Mouse (Mus musculus): ENCODE measurements around the gene Tmem183a. TPM values are rescaled to one million over a fixed set of nuclear protein-coding genes. Genes with fewer than 3 reads are reported as not detected.

The Tmem183a gene
- polyA plus RNA-seq (2012; rRNA removed) = 44.9 and 71.8 TPM in 2 replicates

DNA sequence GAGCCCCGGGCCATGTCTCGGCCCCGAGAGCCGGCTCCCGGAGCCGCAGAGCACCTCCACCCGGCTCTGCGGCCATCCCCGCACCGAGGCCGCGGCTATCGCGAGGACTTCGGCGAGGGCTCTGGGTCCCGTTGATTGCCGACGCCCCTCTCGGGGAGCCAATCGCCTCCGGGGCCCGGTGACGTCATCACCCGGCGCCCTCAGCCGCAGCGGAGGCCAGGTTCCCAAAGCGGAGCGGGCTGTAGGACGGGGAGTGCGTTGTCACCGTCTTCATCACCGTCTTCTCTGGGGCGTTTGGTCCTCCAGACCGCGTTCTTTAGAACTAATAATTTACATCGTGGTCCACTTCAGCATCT is at the start of gene Tmem183a:
Gene Tmem183a (minus strand): TSS at position 123 of the 356 bp plus-strand sequence.
- Histone ChIP-seq H3K4me3 (replicated peaks; ENCODE audit: extremely low read depth, low read depth, low read length) (peak within 1 kb of the TSS; percentile 97), H3K4me1 (ENCODE audit: control insufficient read depth, insufficient read depth, low read length) (peaks cover 3% of the 10 kb centered on the region)
- under 1% methylated on average over 38 of the region's 38 CpGs for WGBS
- peak; percentile 97 for DNase-seq
- TF ChIP-seq CTCF (IDR thresholded peaks at IDR 0.05; ENCODE audit: insufficient read depth, low read length) = no peak
- TF ChIP-seq POLR2A (IDR thresholded peaks at IDR 0.05; ENCODE audit: borderline replicate concordance, extremely low read depth, low read depth, low read length) = peak; percentile 99

DNA sequence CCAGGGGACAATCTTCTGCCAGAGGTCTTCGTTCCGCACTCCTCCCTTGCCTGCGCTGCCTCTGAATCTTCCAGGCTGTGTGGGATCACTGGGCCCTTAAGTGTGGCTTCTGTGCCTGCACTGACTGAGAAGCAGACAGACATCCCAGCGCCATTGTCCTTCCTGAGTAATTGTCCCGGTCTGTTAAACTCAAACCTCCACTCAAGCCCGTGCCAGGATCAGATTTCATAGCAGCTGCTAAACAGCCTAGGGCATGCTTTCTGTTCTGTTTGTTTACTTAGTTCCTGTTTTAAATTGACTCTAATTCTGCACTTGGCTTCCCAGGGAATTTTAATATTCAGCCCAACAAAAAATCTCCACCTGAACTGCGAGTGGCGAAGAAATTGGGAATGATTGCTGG is 46.3 kb upstream of the Tmem183a start:
- WGBS = 77% methylated on average over 8 of the region's 8 CpGs

DNA sequence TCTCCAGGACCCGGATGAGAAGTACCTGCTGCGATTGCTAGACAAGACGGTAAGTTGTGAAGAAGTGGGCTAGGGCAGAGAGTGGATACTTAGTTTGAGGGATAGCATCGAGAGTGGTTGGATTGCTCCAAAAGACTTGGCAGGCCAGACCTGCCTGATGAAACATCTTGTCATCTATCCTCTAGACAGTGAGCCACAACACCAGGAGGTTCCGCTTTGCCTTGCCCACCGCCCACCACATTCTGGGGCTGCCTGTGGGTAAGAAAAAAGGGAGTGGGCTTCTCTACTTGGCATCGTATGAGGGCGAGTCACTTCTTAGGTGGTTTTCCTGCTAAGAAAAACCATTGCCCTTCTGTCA is 44.6 kb upstream of the Tmem183a start:
- TF ChIP-seq CTCF (IDR thresholded peaks at IDR 0.05; ENCODE audit: insufficient read depth, low read length) (no peak), POLR2A (IDR thresholded peaks at IDR 0.05; ENCODE audit: borderline replicate concordance, extremely low read depth, low read depth, low read length) (no peak)
- Histone ChIP-seq H3K4me3 (replicated peaks; ENCODE audit: extremely low read depth, low read depth, low read length) (peak overlapping the region; percentile 76), H3K4me1 (ENCODE audit: control insufficient read depth, insufficient read depth, low read length) (0 out of 2 replicates have a peak, but pooled peaks cover 2% of the 10 kb centered on the region)
- no peak for DNase-seq
- WGBS = 23% methylated on average over 8 of the region's 8 CpGs

More for the DNA sequence above, 46.3 kb upstream of the Tmem183a start:
- no peak for TF ChIP-seq POLR2A (IDR thresholded peaks at IDR 0.05; ENCODE audit: borderline replicate concordance, extremely low read depth, low read depth, low read length)
- TF ChIP-seq CTCF (IDR thresholded peaks at IDR 0.05; ENCODE audit: insufficient read depth, low read length) = no peak
- H3K4me3 ChIP-seq (replicated peaks; ENCODE audit: extremely low read depth, low read depth, low read length) = no peak overlapping the region
- H3K4me1 ChIP-seq (ENCODE audit: control insufficient read depth, insufficient read depth, low read length) = 0 out of 2 replicates have a peak, but pooled peaks cover 2% of the 10 kb centered on the region
- no peak for DNase-seq

DNA sequence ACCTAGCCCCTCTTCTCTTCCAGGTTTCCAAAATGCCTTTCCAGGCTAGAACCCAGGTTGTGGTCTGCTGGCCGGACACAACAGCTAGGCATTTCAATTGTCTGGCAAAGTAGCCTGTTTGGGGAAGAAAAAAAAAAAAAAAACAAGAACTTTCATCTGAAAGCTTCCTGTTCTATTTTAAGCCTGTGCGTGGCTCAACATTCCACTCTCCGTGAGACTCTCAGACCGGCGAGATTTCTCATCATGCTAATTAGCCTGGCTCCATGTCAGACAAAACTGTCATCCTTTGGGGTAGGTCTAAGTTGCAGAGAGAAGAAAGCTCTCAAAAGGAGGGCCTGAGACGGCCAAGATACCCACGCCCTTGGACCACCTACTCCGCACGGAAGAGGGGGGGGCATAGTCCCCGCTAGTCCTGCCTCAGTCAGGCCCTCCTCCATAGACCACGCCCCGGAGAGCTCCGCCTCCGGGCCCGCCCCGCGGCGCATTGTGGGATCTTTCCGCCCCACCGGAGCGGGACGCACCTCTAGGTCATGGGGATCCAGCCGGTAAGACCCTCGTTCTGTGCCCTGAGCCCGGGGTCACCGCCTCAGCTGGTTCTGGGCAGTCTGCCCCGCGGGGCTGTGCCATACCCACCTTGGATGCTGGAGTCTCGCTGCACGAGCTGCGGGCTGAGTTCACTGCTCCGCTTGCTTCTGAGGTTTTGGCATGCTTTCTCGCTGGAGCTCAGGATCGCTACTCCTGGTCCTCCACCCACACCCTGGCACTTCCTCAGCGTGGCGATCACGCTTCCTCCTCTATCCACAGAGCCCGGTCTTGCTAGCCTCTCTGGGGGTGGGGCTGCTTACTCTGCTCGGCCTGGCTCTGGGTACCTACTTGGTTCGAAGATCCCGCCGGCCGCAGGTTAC is 44.0 kb upstream of the Tmem183a start, which contains the start of gene Cyb5r1:
Gene Cyb5r1 (plus strand): TSS at position 51 of the 905 bp plus-strand sequence.
- DNase-seq = peak; percentile 81
- TF ChIP-seq CTCF (IDR thresholded peaks at IDR 0.05; ENCODE audit: insufficient read depth, low read length) = no peak
- TF ChIP-seq POLR2A (IDR thresholded peaks at IDR 0.05; ENCODE audit: borderline replicate concordance, extremely low read depth, low read depth, low read length) = peak; percentile 58; the same call in 1 of the 2 replicates
- under 1% methylated on average over 43 of the region's 43 CpGs for WGBS
- H3K4me1 ChIP-seq (ENCODE audit: control insufficient read depth, insufficient read depth, low read length) = 0 out of 2 replicates have a peak, but pooled peaks cover 2% of the 10 kb centered on the region
- peak within 1 kb of the TSS; percentile 76 for H3K4me3 ChIP-seq (replicated peaks; ENCODE audit: extremely low read depth, low read depth, low read length)

GRCm38 (mm10) chr1:134399735-134400134 is 38.0 kb upstream of the Tmem183a start:
- DNase-seq = no peak
- no peak for TF ChIP-seq CTCF (IDR thresholded peaks at IDR 0.05; ENCODE audit: insufficient read depth, low read length)
- TF ChIP-seq POLR2A (IDR thresholded peaks at IDR 0.05; ENCODE audit: borderline replicate concordance, extremely low read depth, low read depth, low read length) = no peak
- Histone ChIP-seq H3K4me1 (ENCODE audit: control insufficient read depth, insufficient read depth, low read length) (no peaks in the 10 kb centered on the region), H3K4me3 (replicated peaks; ENCODE audit: extremely low read depth, low read depth, low read length) (no peak overlapping the region)
- 58% methylated on average over 5 of the region's 5 CpGs for WGBS

DNA sequence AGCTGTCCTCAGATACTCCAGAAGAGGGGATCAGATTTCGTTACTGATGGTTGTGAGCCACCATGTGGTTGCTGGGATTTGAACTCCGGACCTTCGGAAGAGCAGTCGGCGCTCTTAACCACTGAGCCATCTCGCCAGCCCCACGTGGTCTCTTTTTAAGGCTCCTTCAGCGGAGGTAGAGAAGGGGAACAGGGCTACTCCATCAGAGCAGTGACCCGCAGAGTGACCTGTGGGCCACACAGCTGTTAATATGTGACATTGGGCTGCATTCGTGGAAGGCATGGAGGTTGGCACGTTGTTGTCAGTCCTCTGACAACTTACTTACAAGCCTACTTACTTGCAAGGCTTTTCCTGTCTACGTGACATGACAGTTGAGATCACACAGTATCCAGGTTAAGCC is 36.4 kb upstream of the Tmem183a start:
- WGBS = 86% methylated on average over 12 of the region's 12 CpGs
- no peak overlapping the region for H3K4me3 ChIP-seq (replicated peaks; ENCODE audit: extremely low read depth, low read depth, low read length)
- no peaks in the 10 kb centered on the region for H3K4me1 ChIP-seq (ENCODE audit: control insufficient read depth, insufficient read depth, low read length)
- no peak for TF ChIP-seq POLR2A (IDR thresholded peaks at IDR 0.05; ENCODE audit: borderline replicate concordance, extremely low read depth, low read depth, low read length)
- TF ChIP-seq CTCF (IDR thresholded peaks at IDR 0.05; ENCODE audit: insufficient read depth, low read length) = no peak
- no peak for DNase-seq

- Histone ChIP-seq H3K4me1 (ENCODE audit: control insufficient read depth, insufficient read depth, low read length) (no peaks in the 10 kb centered on the region), H3K4me3 (replicated peaks; ENCODE audit: extremely low read depth, low read depth, low read length) (no peak overlapping the region)
- 47% methylated on average over 5 of the region's 5 CpGs for WGBS
- DNase-seq = no peak
- TF ChIP-seq POLR2A (IDR thresholded peaks at IDR 0.05; ENCODE audit: borderline replicate concordance, extremely low read depth, low read depth, low read length) = no peak
- TF ChIP-seq CTCF (IDR thresholded peaks at IDR 0.05; ENCODE audit: insufficient read depth, low read length) = no peak
Measured at GRCm38 (mm10) chr1:134393827-134394226, 32.0 kb upstream of the Tmem183a start.

GRCm38 (mm10) chr1:134385666-134386065 is 23.9 kb upstream of the Tmem183a start, which contains the start of gene 4933406M09Rik:
Gene 4933406M09Rik (plus strand): TSS chr1:134385940.
- TF ChIP-seq POLR2A (IDR thresholded peaks at IDR 0.05; ENCODE audit: borderline replicate concordance, extremely low read depth, low read depth, low read length) = no peak
- no peak for TF ChIP-seq CTCF (IDR thresholded peaks at IDR 0.05; ENCODE audit: insufficient read depth, low read length)
- 98% methylated on average over 1 of the region's 1 CpGs for WGBS
- DNase-seq = no peak
- H3K4me3 ChIP-seq (replicated peaks; ENCODE audit: extremely low read depth, low read depth, low read length) = no peak within 1 kb of the TSS
- 0 out of 2 replicates have a peak, but pooled peaks cover 3% of the 10 kb centered on the region for H3K4me1 ChIP-seq (ENCODE audit: control insufficient read depth, insufficient read depth, low read length)

- TF ChIP-seq CTCF (IDR thresholded peaks at IDR 0.05; ENCODE audit: insufficient read depth, low read length) (no peak), POLR2A (IDR thresholded peaks at IDR 0.05; ENCODE audit: borderline replicate concordance, extremely low read depth, low read depth, low read length) (no peak)
- no peak for DNase-seq
- Histone ChIP-seq H3K4me1 (ENCODE audit: control insufficient read depth, insufficient read depth, low read length) (0 out of 2 replicates have a peak, but pooled peaks cover 3% of the 10 kb centered on the region), H3K4me3 (replicated peaks; ENCODE audit: extremely low read depth, low read depth, low read length) (no peak overlapping the region)
Measured at GRCm38 (mm10) chr1:134385176-134385575, 23.4 kb upstream of the Tmem183a start.
